Mouse (Mus musculus) bone marrow macrophage, adult 2 months (primary cell): ENCODE measurements around the gene Snap29.

Source experiments
- CTCF ChIP-seq: IDR thresholded peaks from 2 replicates; pipeline ENCODE4 v1.5.1; 2012; ENCODE audit warnings: low read depth, mild to moderate bottlenecking, low read length, moderate library complexity
- POLR2A ChIP-seq: IDR thresholded peaks from 2 replicates; pipeline ENCODE4 v1.6.1; 2012; ENCODE audit warnings: mild to moderate bottlenecking, low read depth, low read length, borderline replicate concordance

DNA sequence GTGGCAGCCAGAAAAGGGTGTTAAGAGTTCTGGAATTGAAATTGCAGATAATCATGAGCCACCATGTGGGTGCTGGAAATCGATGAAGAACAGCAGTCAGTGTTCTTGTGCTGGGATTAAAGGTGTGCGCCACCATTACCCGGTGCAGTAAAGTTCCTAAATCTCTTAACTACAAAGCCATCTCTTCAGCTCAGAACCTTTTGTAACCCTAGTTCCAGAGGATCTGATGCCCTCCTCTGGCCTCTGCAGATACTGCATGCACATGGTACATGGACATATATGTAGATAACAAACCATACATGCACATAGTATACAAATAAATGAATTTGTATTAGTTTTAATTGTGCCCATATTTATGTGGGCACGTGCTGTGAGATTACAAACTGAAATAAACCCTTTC is 54.5 kb downstream of the Snap29 start:
- TF ChIP-seq CTCF: no peak
- no peak for TF ChIP-seq POLR2A
